Mouse (Mus musculus) hindbrain, embryonic 15.5 days (tissue): ENCODE measurements around the gene Gfi1b. TPM values are rescaled to one million over a fixed set of nuclear protein-coding genes. Genes with fewer than 3 reads are reported as not detected.

Source experiments
- ATAC-seq: fragments of 200-750 bp; cut with Nextera tagmentation; 2 replicates; pipeline ENCODE4 v1.8.0; 2017; ENCODE audit warnings: low read depth, moderate number of reproducible peaks, moderate TSS enrichment; ENCODE audit not compliant: low FRiP score
- H3K27ac ChIP-seq: fragments of 300-500 bp; sonication (generic); replicated peaks from 2 replicates; pipeline ENCODE4 v1.5.1; 2015; ENCODE audit warnings: mild to moderate bottlenecking, inconsistent platforms
- H3K27me3 ChIP-seq: fragments of 300-500 bp; sonication (generic); 2 replicates; pipeline ENCODE4 v1.6.1; 2015; ENCODE audit warnings: control low read depth, inconsistent platforms
- H3K36me3 ChIP-seq: fragments of 300-500 bp; sonication (generic); 2 replicates; pipeline ENCODE4 v1.6.1; 2015; ENCODE audit warnings: control low read depth, inconsistent platforms
- H3K4me1 ChIP-seq: fragments of 300-500 bp; sonication (generic); replicated peaks from 2 replicates; pipeline ENCODE4 v1.6.1; 2015; ENCODE audit warnings: control low read depth, inconsistent platforms
- H3K4me2 ChIP-seq: fragments of 300-500 bp; sonication (generic); 2 replicates; pipeline ENCODE4 v1.6.1; 2015; ENCODE audit warnings: moderate library complexity, mild to moderate bottlenecking, inconsistent platforms
- H3K4me3 ChIP-seq: fragments of 300-500 bp; sonication (generic); 2 replicates; pipeline ENCODE4 v1.5.1; 2015; ENCODE audit warnings: mild to moderate bottlenecking, inconsistent platforms
- H3K9ac ChIP-seq: fragments of 300-500 bp; sonication (generic); 2 replicates; pipeline ENCODE4 v1.6.1; 2015; ENCODE audit warnings: inconsistent platforms
- H3K9me3 ChIP-seq: fragments of 300-500 bp; sonication (generic); 2 replicates; pipeline ENCODE4 v1.6.1; 2016; ENCODE audit warnings: control low read depth, inconsistent platforms
- WGBS: fragments of 180-500 bp; shearing (Covaris S2); methylation state at CpG from one replicate; pipeline ENCODE4 v1.1.7; 2015; 5-methylcytosine and 5-hydroxymethylcytosine counted together
- polyA plus RNA-seq: library from polyadenylated mRNA; unstranded; fragments of >200 nt; fragmentation: Nextera tagmentation; extraction: Ambion mirVana; gene quantifications from 2 replicates; pipeline ENCODE4 v1.2.1, GENCODE M21; 2015

Gfi1b gene
- polyA plus RNA-seq, 1 experiment from 2014 or later, result 0.36 TPM

DNA sequence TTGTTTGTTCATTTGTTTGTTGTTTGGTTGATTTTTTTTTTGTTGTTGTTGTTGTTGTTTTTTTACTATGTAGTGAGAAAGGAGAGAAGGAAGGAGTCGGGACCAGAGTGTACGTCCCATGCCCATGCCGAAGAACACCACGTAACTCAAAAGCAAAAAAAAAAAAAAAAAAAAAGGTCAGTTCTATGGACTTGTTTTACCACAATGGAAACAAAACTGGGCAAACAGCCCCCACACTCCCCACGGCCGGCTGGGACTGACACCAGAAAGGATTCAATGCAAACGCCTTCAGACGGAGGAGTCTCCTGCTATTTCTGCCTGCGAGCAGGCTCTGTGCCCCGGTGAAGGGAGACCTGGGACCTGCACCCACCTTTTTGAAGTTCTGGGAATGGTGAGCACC, 1.3 kb downstream of the Gfi1b start:
- no peak overlapping the region for H3K9ac ChIP-seq
- H3K4me1 ChIP-seq, result no peaks in the 10 kb centered on the region
- H3K27me3 ChIP-seq, result peaks cover 19% of the 10 kb centered on the region; the same call in 1 of the 2 replicates
- no peaks in the 10 kb centered on the region for H3K9me3 ChIP-seq
- no peak overlapping the region for H3K4me3 ChIP-seq
- no peak for ATAC-seq
- WGBS, result 70% methylated on average over 10 of the region's 10 CpGs
- H3K27ac ChIP-seq, result no peak overlapping the region
- H3K36me3 ChIP-seq, result no peaks in the 10 kb centered on the region
- no peak overlapping the region for H3K4me2 ChIP-seq

DNA sequence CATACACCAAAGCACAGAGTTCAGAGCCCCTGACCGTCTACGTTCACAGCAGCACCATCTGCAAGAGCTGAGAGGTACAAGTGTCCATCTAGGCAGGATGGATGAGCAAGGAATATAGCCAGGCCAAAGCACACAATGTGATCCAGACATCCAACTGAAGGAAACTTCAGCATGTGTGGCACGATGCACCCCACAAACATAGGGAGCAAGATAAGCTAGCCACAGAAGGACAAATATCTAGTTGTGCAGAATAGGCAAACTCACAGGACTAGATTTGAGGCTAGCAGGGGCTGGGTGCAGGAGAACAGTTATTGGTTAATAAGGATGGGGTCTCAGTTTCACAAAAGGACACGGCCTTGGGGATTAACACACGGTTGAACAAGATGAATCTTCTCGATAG, 2.4 kb downstream of the Gfi1b start:
- Histone ChIP-seq H3K9me3 (no peaks in the 10 kb centered on the region), H3K4me1 (no peaks in the 10 kb centered on the region), H3K27me3 (peaks cover 19% of the 10 kb centered on the region; the same call in 1 of the 2 replicates), H3K9ac (no peak overlapping the region), H3K4me2 (no peak overlapping the region), H3K36me3 (no peaks in the 10 kb centered on the region), H3K27ac (no peak overlapping the region), H3K4me3 (no peak overlapping the region)
- WGBS, result 87% methylated on average over 6 of the region's 6 CpGs
- ATAC-seq, result no peak

DNA sequence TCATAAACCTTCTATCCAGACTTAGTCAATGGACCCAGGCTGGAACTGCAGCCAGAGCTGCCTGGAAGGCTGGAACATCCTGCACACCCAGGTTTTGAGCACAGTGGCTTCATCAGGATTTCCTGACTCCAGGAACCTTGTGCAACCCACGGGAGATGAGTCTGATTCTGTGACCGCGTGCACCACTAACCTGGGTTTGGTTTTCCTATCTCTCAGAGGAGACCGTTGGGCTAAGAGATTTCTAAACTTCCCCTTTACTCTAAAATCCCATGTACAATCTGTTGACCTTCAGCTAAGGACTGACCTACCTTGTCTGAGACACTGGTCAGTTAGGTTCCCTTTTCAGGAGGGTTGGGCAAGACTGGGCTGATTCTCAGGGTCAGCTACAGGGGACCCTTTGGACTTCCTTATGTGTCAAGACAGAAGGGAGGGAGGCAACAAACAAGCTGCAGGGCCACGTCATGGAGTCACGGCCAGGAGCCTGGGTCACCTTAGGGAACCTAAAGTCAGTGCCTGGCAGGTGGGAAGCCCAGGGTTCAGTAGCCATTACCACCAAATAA, 2.9 kb downstream of the Gfi1b start:
- no peak for ATAC-seq
- no peaks in the 10 kb centered on the region for H3K4me1 ChIP-seq
- H3K9ac ChIP-seq, result no peak overlapping the region
- H3K36me3 ChIP-seq, result no peaks in the 10 kb centered on the region
- 88% methylated on average over 6 of the region's 6 CpGs for WGBS
- H3K27ac ChIP-seq, result no peak overlapping the region
- no peak overlapping the region for H3K4me2 ChIP-seq
- no peaks in the 10 kb centered on the region for H3K9me3 ChIP-seq
- no peak overlapping the region for H3K4me3 ChIP-seq
- peaks cover 19% of the 10 kb centered on the region; the same call in 1 of the 2 replicates for H3K27me3 ChIP-seq

DNA sequence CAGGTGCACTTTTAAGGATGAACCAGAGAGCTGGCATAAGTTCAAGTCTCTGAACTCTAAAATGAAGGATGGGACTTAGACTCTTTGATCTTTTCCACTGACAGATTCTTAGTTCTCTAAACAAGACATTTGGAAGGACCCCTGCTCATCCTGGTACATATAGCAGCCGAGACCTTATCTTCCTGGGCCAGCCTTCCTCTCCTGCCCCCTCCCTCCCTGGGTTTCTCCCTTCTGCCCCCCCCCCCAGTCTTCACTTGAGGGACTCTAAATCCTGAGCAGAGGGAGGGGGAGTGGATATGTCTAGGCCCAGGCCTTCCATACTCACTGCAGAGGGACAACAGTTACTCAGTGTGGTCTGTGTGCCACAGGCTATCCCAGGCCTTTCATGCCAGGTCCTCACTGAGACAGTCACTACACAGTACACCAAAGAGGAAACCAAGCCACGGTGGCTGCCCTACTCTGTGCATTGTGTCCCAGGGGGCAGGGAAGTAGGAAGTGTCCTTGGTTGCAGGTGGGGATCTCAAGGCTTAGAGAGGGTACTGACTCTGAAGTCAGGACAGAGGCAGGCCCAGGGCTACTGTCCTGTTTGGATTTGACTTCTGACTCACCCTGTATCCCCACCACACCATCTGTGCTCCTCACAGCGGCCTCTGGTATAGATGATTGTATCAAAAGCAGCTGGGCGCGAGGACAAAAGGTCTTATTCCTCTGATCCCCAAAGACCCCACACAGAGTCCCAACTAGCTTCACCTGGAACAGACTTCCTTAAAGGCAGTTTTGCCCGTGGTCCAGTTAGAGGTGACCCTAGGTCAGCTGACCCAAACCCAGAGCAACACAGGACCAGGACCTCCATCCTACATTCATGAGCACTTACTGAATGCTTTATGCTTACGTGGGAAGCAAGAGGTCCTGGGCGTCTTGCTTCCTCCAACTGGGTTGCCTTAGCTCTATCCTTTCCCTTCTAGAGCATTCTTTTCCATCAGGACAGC, 4.0 kb downstream of the Gfi1b start:
- peaks cover 19% of the 10 kb centered on the region; the same call in 1 of the 2 replicates for H3K27me3 ChIP-seq
- ATAC-seq, result no peak
- no peaks in the 10 kb centered on the region for H3K4me1 ChIP-seq
- WGBS, result 75% methylated on average over 8 of the region's 8 CpGs
- no peak overlapping the region for H3K9ac ChIP-seq
- H3K4me3 ChIP-seq, result no peak overlapping the region
- no peak overlapping the region for H3K27ac ChIP-seq
- no peaks in the 10 kb centered on the region for H3K36me3 ChIP-seq
- no peaks in the 10 kb centered on the region for H3K9me3 ChIP-seq
- no peak overlapping the region for H3K4me2 ChIP-seq

DNA sequence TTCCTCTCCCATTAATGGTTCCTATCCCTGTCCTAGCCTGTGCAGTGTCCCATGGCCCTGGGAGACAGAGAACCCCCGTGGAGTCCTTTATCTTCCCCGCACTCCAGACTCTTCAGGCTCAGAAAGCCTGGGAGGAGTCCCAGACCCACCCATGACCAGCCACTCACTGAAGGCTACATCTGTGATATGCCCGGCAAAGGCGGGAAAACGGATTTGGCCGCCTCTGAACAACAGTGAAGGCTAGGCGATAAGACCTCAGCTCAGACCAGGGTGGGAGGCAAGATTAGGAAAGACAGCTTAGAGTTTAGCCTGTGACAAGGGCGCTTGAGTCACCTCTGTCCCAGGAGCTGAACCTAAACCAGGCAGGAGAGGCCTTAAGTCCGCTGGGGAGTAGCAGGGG, 4.9 kb downstream of the Gfi1b start:
- ATAC-seq, result no peak
- Histone ChIP-seq H3K4me3 (no peak overlapping the region), H3K36me3 (no peaks in the 10 kb centered on the region), H3K27me3 (peaks cover 12% of the 10 kb centered on the region; the same call in 1 of the 2 replicates), H3K27ac (no peak overlapping the region), H3K9ac (no peak overlapping the region), H3K9me3 (no peaks in the 10 kb centered on the region), H3K4me2 (no peak overlapping the region), H3K4me1 (no peaks in the 10 kb centered on the region)
- WGBS, result 82% methylated on average over 9 of the region's 9 CpGs

DNA sequence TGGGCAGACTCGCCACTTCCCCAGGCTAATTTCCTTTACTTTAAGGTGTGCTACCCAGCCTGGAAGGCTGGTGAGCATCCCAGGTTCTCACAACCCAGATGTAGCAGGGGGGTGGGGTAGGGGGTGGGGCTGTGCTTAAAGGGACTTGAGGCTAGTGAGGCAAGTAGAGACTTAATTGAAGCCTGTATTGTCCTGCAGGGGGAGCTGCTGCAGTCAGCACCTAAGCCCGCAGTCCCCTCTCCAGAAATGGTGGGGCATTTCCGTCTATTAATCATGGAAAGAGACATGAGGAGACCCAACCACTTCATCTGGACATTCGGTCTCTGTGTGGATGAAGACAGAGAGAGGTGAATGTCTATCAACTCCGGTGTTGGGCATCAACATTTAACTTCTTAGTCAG, 5.4 kb downstream of the Gfi1b start:
- Histone ChIP-seq H3K27me3 (peaks cover 8% of the 10 kb centered on the region; the same call in 1 of the 2 replicates), H3K4me1 (no peaks in the 10 kb centered on the region), H3K9me3 (no peaks in the 10 kb centered on the region), H3K36me3 (no peaks in the 10 kb centered on the region), H3K4me2 (no peak overlapping the region), H3K4me3 (no peak overlapping the region), H3K27ac (no peak overlapping the region), H3K9ac (no peak overlapping the region)
- 31% methylated on average over 5 of the region's 5 CpGs for WGBS
- no peak for ATAC-seq

DNA sequence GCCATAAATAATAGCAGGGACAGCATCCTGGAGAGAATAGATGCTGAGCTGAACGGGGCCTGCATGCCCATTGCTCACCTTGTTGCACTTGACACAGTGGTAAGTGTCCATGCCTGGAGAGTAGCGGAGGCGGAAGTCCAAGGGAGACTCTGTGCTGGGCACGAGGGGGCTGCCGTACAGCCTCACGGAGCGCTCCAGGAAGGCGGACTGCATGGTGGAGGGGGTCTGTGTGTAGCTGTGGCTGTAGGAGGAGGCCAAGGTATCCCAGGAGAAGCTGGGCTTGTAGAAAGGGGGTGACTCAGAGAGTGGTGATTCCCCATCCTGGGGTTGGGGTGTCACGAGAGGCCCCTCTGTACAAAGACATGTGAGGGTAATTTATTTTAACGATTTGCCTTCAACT, 8.2 kb downstream of the Gfi1b start:
- Histone ChIP-seq H3K9ac (no peak overlapping the region), H3K4me1 (no peaks in the 10 kb centered on the region), H3K4me3 (no peak overlapping the region), H3K36me3 (no peaks in the 10 kb centered on the region), H3K27me3 (no peaks in the 10 kb centered on the region), H3K4me2 (no peak overlapping the region), H3K27ac (no peak overlapping the region), H3K9me3 (no peaks in the 10 kb centered on the region)
- ATAC-seq, result no peak
- WGBS, result 92% methylated on average over 10 of the region's 10 CpGs

DNA sequence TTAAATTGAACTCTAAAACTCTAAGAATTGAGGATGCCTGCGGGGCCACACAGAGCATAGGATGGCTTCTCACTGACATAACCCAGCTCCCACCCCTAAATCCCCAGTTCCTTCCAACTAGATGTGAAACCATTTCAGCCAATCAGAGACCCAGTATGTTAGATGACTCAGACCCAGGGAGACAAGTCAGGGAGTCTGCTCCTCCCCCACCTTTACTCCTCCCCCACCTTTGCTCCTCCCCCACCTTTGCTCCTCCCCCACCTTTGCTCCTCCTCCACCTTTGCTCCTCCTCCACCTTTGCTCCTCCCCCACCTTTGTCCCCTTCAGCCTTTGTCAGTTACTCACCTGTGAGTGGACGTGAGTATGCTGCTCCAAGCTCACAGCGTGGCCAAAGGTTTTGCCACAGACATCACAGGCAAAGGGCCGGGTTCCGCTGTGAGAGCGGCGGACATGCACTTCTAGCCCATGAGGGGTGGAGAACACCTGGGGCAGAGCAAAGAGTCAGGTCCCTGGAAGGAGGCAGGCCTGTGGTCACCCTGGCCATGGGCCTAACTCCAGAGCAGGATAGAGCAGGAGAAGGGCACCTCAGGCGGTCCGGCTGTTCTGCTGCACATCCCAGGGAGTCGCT, 9.2 kb downstream of the Gfi1b start:
- WGBS, result 69% methylated on average over 10 of the region's 10 CpGs
- no peaks in the 10 kb centered on the region for H3K4me1 ChIP-seq
- ATAC-seq, result no peak
- no peaks in the 10 kb centered on the region for H3K27me3 ChIP-seq
- no peak overlapping the region for H3K9ac ChIP-seq
- H3K27ac ChIP-seq, result no peak overlapping the region
- no peak overlapping the region for H3K4me2 ChIP-seq
- no peak overlapping the region for H3K4me3 ChIP-seq
- no peaks in the 10 kb centered on the region for H3K36me3 ChIP-seq
- H3K9me3 ChIP-seq, result no peaks in the 10 kb centered on the region

DNA sequence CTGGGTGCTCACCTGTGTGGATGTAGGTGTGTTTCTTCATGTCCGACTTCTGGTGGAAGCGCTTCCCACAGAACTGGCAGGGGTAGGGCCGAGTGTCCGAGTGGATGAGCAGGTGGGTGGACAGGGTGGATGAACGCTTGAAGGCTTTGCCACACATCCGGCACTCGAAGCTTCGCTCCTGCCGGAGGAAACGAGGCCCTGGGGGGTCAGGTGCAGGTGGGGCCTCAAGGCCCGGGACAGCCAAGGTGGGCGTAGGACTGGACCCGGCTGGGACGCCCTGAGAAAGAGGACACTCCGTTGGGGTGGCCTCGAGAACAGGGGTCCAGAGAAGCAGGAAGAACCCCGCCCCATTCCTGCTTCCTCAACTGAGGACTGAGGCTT, 10.4 kb downstream of the Gfi1b start:
- ATAC-seq, result no peak
- Histone ChIP-seq H3K4me1 (no peaks in the 10 kb centered on the region), H3K36me3 (no peaks in the 10 kb centered on the region), H3K9ac (no peak overlapping the region), H3K9me3 (no peaks in the 10 kb centered on the region), H3K27me3 (no peaks in the 10 kb centered on the region), H3K4me3 (no peak overlapping the region), H3K4me2 (no peak overlapping the region), H3K27ac (no peak overlapping the region)
- 80% methylated on average over 17 of the region's 17 CpGs for WGBS

DNA sequence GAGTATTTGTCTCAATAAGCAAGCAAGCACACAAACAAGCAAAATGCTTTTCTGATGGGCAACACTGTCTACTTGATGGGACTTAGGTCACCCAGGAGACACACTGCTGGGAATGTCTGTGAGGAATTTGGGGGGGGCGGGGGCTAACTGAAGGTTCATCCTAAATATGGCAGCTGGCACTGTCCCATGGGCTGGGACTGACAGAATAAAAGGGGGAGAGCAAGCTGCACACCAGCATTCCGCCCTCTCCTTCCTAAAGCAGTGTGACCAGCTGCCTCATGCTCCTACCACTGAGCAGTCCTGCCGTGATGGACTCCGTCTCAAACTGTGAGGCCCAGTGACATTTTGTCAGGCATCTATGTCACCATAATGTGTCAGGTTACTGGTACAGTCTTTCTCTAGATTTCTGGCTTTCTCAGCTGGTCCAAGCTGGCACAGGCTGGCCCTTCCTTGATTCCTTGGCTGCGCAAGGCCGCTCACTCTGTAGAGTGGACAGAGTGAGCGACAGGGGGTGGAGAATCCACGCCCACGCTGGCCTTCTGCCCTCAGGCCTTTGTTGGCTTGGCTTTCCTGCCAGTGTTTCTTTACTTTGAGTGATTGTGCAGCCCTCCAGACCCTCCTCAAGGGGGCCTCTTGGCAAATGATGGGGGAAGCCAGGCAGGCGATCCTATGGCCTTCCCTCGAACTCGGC, 10.9 kb downstream of the Gfi1b start:
- no peak for ATAC-seq
- 49% methylated on average over 12 of the region's 12 CpGs for WGBS
- H3K27me3 ChIP-seq, result no peaks in the 10 kb centered on the region
- no peak overlapping the region for H3K9ac ChIP-seq
- H3K4me3 ChIP-seq, result no peak overlapping the region
- no peak overlapping the region for H3K27ac ChIP-seq
- H3K36me3 ChIP-seq, result no peaks in the 10 kb centered on the region
- H3K9me3 ChIP-seq, result no peaks in the 10 kb centered on the region
- H3K4me1 ChIP-seq, result no peaks in the 10 kb centered on the region
- no peak overlapping the region for H3K4me2 ChIP-seq

DNA sequence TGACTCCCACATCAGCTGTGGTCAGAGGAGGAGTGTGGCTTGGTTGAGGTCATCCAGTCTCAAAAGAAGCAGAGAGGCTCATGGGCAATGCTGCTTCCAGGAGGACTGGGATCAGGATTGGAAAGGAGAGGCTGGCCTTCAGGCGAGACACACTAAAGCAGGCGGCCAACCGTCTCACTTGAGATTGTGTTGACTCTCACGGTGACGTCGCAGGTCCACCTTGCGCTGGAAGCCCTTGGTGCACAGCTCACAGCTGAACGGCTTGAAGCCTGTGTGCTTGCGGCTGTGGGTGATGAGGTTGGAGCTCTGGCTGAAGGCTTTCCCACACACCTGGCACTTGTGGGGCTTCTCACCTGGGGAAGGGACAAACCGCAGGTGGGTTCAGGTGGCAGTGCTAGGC, 11.9 kb downstream of the Gfi1b start:
- Histone ChIP-seq H3K4me1 (no peaks in the 10 kb centered on the region), H3K9me3 (no peaks in the 10 kb centered on the region), H3K9ac (no peak overlapping the region), H3K36me3 (no peaks in the 10 kb centered on the region), H3K27ac (no peak overlapping the region), H3K4me3 (no peak overlapping the region), H3K4me2 (no peak overlapping the region), H3K27me3 (no peaks in the 10 kb centered on the region)
- no peak for ATAC-seq
- 93% methylated on average over 10 of the region's 10 CpGs for WGBS
